Mouse (Mus musculus) CH12.LX (cell line): ENCODE measurements at regions not wholly inside any gene's neighbourhood (a gene's known extent, or its start where the extent isn't known, plus 50 kb on each side); places are given as distances from the start of the nearest gene placed in this dataset.

Experiments used
- DNase-seq: peaks from one replicate; pipeline ENCODE4 v3.0.0-alpha.2; 2013; ENCODE audit errors: extremely low read depth
- H3K27ac ChIP-seq: 2 replicates; pipeline ENCODE4 v1.5.1; 2012; ENCODE audit warnings: low read depth, mild to moderate bottlenecking, control low read depth, moderate library complexity; ENCODE audit not compliant: insufficient read depth
- H3K27me3 ChIP-seq: replicated peaks from 2 replicates; pipeline ENCODE3; 2012; ENCODE audit warnings: inconsistent platforms
- H3K36me3 ChIP-seq, 2 experiments: replicated peaks in 1 of 2; 2 replicates each; pipeline versions ENCODE3 to v1.6.1; 2012; ENCODE audit warnings: inconsistent platforms in 1 of 2, low read length in 1 of 2, mild to moderate bottlenecking in 1 of 2, mixed read lengths in 1 of 2, moderate library complexity in 1 of 2; ENCODE audit not compliant: control insufficient read depth in 1 of 2, insufficient read depth in 1 of 2
- H3K4me1 ChIP-seq, 2 experiments: 2 replicates each; pipeline ENCODE4 v1.6.1; 2012; ENCODE audit warnings: inconsistent platforms in 1 of 2, moderate library complexity in 1 of 2; ENCODE audit not compliant: insufficient read depth in 2 of 2, control insufficient read depth in 1 of 2
- H3K4me2 ChIP-seq: 2 replicates; pipeline ENCODE4 v1.6.1; 2012; ENCODE audit warnings: low read depth, mild to moderate bottlenecking, control low read depth; ENCODE audit not compliant: poor library complexity, insufficient read depth, severe bottlenecking
- H3K4me3 ChIP-seq, 3 experiments: fragments of 150-350 bp in 1 of 3; sonication (generic) in 1 of 3; replicated peaks in 1 of 3; 2 replicates each; pipeline versions ENCODE3 to v1.5.1; 2011 to 2012; ENCODE audit warnings: low read depth in 2 of 3, low read length in 2 of 3, mild to moderate bottlenecking in 2 of 3, moderate library complexity in 2 of 3, control low read depth in 1 of 3, improper control_type of control experiment in 1 of 3, inconsistent platforms in 1 of 3, mixed read lengths in 1 of 3; ENCODE audit not compliant: poor library complexity in 1 of 3
- H3K79me2 ChIP-seq: replicated peaks from 2 replicates; pipeline ENCODE4 v1.6.1; 2012; ENCODE audit warnings: mild to moderate bottlenecking, moderate library complexity; ENCODE audit not compliant: control insufficient read depth, poor library complexity, insufficient read depth, severe bottlenecking; ENCODE audit errors: extremely low read depth
- H3K9ac ChIP-seq: 2 replicates; pipeline ENCODE4 v1.6.1; 2012; ENCODE audit warnings: low read depth, mild to moderate bottlenecking, control low read depth, moderate library complexity; ENCODE audit not compliant: insufficient read depth
- H3K9me3 ChIP-seq: replicated peaks from 2 replicates; pipeline ENCODE3; 2012; ENCODE audit warnings: low read length, inconsistent platforms, mixed read lengths
- BHLHE40 ChIP-seq: IDR thresholded peaks from 2 replicates; pipeline ENCODE4 v1.6.1; 2011; ENCODE audit warnings: mild to moderate bottlenecking, low read depth, low read length, improper control_type of control experiment
- CHD1 ChIP-seq: IDR thresholded peaks from 2 replicates; pipeline ENCODE4 v1.6.1; 2012; ENCODE audit warnings: low read depth, low read length, improper control_type of control experiment, inconsistent platforms
- CHD2 ChIP-seq: IDR thresholded peaks from 2 replicates; pipeline ENCODE4 v1.6.1; 2011; ENCODE audit warnings: low read length, improper control_type of control experiment
- CTCF ChIP-seq, 2 experiments: IDR thresholded peaks in 1 of 2; conservative IDR thresholded peaks in 1 of 2; 2 replicates each; pipeline ENCODE4 v1.5.1; 2011 to 2012; ENCODE audit warnings: low read depth in 2 of 2, low read length in 2 of 2, improper control_type of control experiment in 1 of 2, inconsistent platforms in 1 of 2, mild to moderate bottlenecking in 1 of 2, moderate library complexity in 1 of 2
- E2F4 ChIP-seq: IDR thresholded peaks from 2 replicates; pipeline ENCODE4 v1.6.1; 2011; ENCODE audit warnings: low read depth, low read length, improper control_type of control experiment; ENCODE audit not compliant: insufficient replicate concordance
- ELF1 ChIP-seq: IDR thresholded peaks from 2 replicates; pipeline ENCODE4 v1.6.1; 2014; ENCODE audit warnings: low read depth, mild to moderate bottlenecking, inconsistent platforms, low read length, improper control_type of control experiment
- EP300 ChIP-seq: IDR thresholded peaks from 2 replicates; pipeline ENCODE4 v1.6.1; 2011; ENCODE audit warnings: low read length, improper control_type of control experiment
- ETS1 ChIP-seq: conservative IDR thresholded peaks from 2 replicates; pipeline ENCODE4 v1.6.1; 2012; ENCODE audit warnings: low read depth, mild to moderate bottlenecking, inconsistent platforms, low read length, improper control_type of control experiment, moderate library complexity
- GABPA ChIP-seq: IDR thresholded peaks from 2 replicates; pipeline ENCODE4 v1.6.1; 2012; ENCODE audit warnings: low read depth, low read length, improper control_type of control experiment, inconsistent platforms; ENCODE audit not compliant: insufficient replicate concordance
- HCFC1 ChIP-seq: IDR thresholded peaks from 2 replicates; pipeline ENCODE4 v1.6.1; 2012; ENCODE audit warnings: low read depth, mild to moderate bottlenecking, inconsistent platforms, low read length, improper control_type of control experiment
- IRF4 ChIP-seq: IDR thresholded peaks from 2 replicates; pipeline ENCODE4 v1.6.1; 2014; ENCODE audit warnings: low read depth, mild to moderate bottlenecking, inconsistent platforms, low read length, improper control_type of control experiment
- JUN ChIP-seq: IDR thresholded peaks from 2 replicates; pipeline ENCODE4 v1.6.1; 2011; ENCODE audit warnings: low read depth, mild to moderate bottlenecking, low read length, improper control_type of control experiment, moderate library complexity; ENCODE audit not compliant: insufficient read depth
- JUND ChIP-seq: conservative IDR thresholded peaks from 2 replicates; pipeline ENCODE4 v1.6.1; 2011; ENCODE audit warnings: low read depth, low read length, improper control_type of control experiment
- KAT2A ChIP-seq: IDR thresholded peaks from 2 replicates; pipeline ENCODE4 v1.6.1; 2012; ENCODE audit warnings: low read length, improper control_type of control experiment, inconsistent platforms; ENCODE audit not compliant: insufficient replicate concordance
- MAFK ChIP-seq: IDR thresholded peaks from 2 replicates; pipeline ENCODE4 v1.6.1; 2011; ENCODE audit warnings: low read length, improper control_type of control experiment; ENCODE audit not compliant: insufficient replicate concordance
- MAX ChIP-seq: IDR thresholded peaks from 2 replicates; pipeline ENCODE4 v1.6.1; 2011; ENCODE audit warnings: low read length, improper control_type of control experiment
- MAZ ChIP-seq: IDR thresholded peaks from 2 replicates; pipeline ENCODE4 v1.6.1; 2012; ENCODE audit warnings: low read depth, mild to moderate bottlenecking, inconsistent platforms, low read length, improper control_type of control experiment, moderate library complexity
- MEF2A ChIP-seq: IDR thresholded peaks from 2 replicates; pipeline ENCODE4 v1.6.1; 2014; ENCODE audit warnings: low read depth, mild to moderate bottlenecking, inconsistent platforms, low read length, improper control_type of control experiment, borderline replicate concordance
- MXI1 ChIP-seq: IDR thresholded peaks from 2 replicates; pipeline ENCODE4 v1.6.1; 2011; ENCODE audit warnings: mild to moderate bottlenecking, low read depth, low read length, improper control_type of control experiment
- MYC ChIP-seq: IDR thresholded peaks from 2 replicates; pipeline ENCODE4 v1.6.1; 2011; ENCODE audit warnings: low read depth, mild to moderate bottlenecking, improper control_type of control experiment, low read length
- NELFE ChIP-seq: IDR thresholded peaks from 2 replicates; pipeline ENCODE4 v1.6.1; 2011; ENCODE audit warnings: low read depth, low read length, improper control_type of control experiment
- NRF1 ChIP-seq: IDR thresholded peaks from 2 replicates; pipeline ENCODE4 v1.6.1; 2014; ENCODE audit warnings: low read depth, mild to moderate bottlenecking, inconsistent platforms, low read length, improper control_type of control experiment, moderate library complexity
- PAX5 ChIP-seq: IDR thresholded peaks from 2 replicates; pipeline ENCODE4 v1.6.1; 2012; ENCODE audit warnings: low read length, inconsistent platforms, mixed read lengths
- POLR2A ChIP-seq: IDR thresholded peaks from 2 replicates; pipeline ENCODE4 v1.6.1; 2011; ENCODE audit warnings: low read depth, mild to moderate bottlenecking, improper control_type of control experiment, low read length
- POLR2AphosphoS2 ChIP-seq: IDR thresholded peaks from 2 replicates; pipeline ENCODE4 v1.6.1; 2011; ENCODE audit warnings: low read depth, low read length, improper control_type of control experiment
- RAD21 ChIP-seq: IDR thresholded peaks from 2 replicates; pipeline ENCODE4 v1.6.1; 2011; ENCODE audit warnings: low read depth, mild to moderate bottlenecking, low read length, improper control_type of control experiment, moderate library complexity
- RCOR1 ChIP-seq: conservative IDR thresholded peaks from 2 replicates; pipeline ENCODE4 v1.6.1; 2012; ENCODE audit warnings: low read depth, mild to moderate bottlenecking, inconsistent platforms, low read length, improper control_type of control experiment
- SIN3A ChIP-seq: IDR thresholded peaks from 2 replicates; pipeline ENCODE4 v1.6.1; 2012; ENCODE audit warnings: low read length, improper control_type of control experiment, inconsistent platforms
- SMC3 ChIP-seq: IDR thresholded peaks from 2 replicates; pipeline ENCODE4 v1.6.1; 2011; ENCODE audit warnings: low read depth, low read length, improper control_type of control experiment
- TBP ChIP-seq: conservative IDR thresholded peaks from 2 replicates; pipeline ENCODE4 v1.6.1; 2011; ENCODE audit warnings: low read depth, low read length, improper control_type of control experiment
- TCF12 ChIP-seq: IDR thresholded peaks from 2 replicates; pipeline ENCODE4 v1.6.1; 2014; ENCODE audit warnings: low read depth, mild to moderate bottlenecking, inconsistent platforms, low read length, improper control_type of control experiment
- UBTF ChIP-seq: IDR thresholded peaks from 2 replicates; pipeline ENCODE4 v1.6.1; 2012; ENCODE audit warnings: low read depth, mild to moderate bottlenecking, inconsistent platforms, low read length, improper control_type of control experiment, moderate library complexity
- USF1 ChIP-seq: IDR thresholded peaks from 2 replicates; pipeline ENCODE4 v1.6.1; 2014; ENCODE audit warnings: low read depth, mild to moderate bottlenecking, inconsistent platforms, low read length, improper control_type of control experiment
- USF2 ChIP-seq: conservative IDR thresholded peaks from 2 replicates; pipeline ENCODE4 v1.6.1; 2011; ENCODE audit warnings: low read depth, low read length, improper control_type of control experiment
- ZC3H11A ChIP-seq: IDR thresholded peaks from 2 replicates; pipeline ENCODE4 v1.6.1; 2012; ENCODE audit warnings: low read depth, mild to moderate bottlenecking, inconsistent platforms, low read length, improper control_type of control experiment
- ZKSCAN1 ChIP-seq: IDR thresholded peaks from 2 replicates; pipeline ENCODE4 v1.6.1; 2012; ENCODE audit warnings: low read depth, inconsistent platforms, low read length, improper control_type of control experiment, borderline replicate concordance
- ZMIZ1 ChIP-seq: IDR thresholded peaks from 2 replicates; pipeline ENCODE4 v1.6.1; 2012; ENCODE audit warnings: low read depth, mild to moderate bottlenecking, inconsistent platforms, low read length, improper control_type of control experiment
- ZNF384 ChIP-seq: IDR thresholded peaks from 2 replicates; pipeline ENCODE4 v1.6.1; 2012; ENCODE audit warnings: low read depth, low read length, improper control_type of control experiment, inconsistent platforms
- dilution Hi-C: fragments of 300-500 bp; cut with MboI; formaldehyde crosslinking; loops from 2 replicates; pipeline ENCODE4 v1.14.3; 2020; ENCODE audit warnings: low sequenced_read_pairs; ENCODE audit not compliant: extremely low pct_unique_long_range_greater_than_20kb, extremely low pct_ligation_motif_present
- in situ Hi-C: fragments of 300-500 bp; cut with MboI; formaldehyde crosslinking; loops from 3 replicates; pipeline ENCODE4 v1.14.3; 2019; ENCODE audit warnings: low sequenced_read_pairs, low pct_ligation_motif_present, low pct_unique_long_range_greater_than_20kb, mixed read lengths

- H3K9ac ChIP-seq = peak overlapping the region; percentile 27; the same call in 1 of the 2 replicates
- DNase-seq = peak; percentile 89
- H3K79me2 ChIP-seq = no peaks in the 10 kb centered on the region
- TF ChIP-seq ZC3H11A = no peak
- 0 out of 4 replicates have a peak, but pooled peaks of 1 of the 2 experiments have one; percentile 2 for TF ChIP-seq CTCF (conservative IDR thresholded peaks at IDR 0.05 in 1 of 2, IDR thresholded peaks at IDR 0.05 in 1 of 2; ENCODE audit: low read depth in 2 of 2, low read length in 2 of 2)
- TF ChIP-seq MAX = peak; percentile 56; the same call in 1 of the 2 replicates
- no peak for TF ChIP-seq PAX5
- TF ChIP-seq TCF12 = peak; percentile 56; the same call in 1 of the 2 replicates
- peak; percentile 79 for TF ChIP-seq BHLHE40
- no peak for TF ChIP-seq HCFC1
- TF ChIP-seq KAT2A = no peak
- TF ChIP-seq NRF1 = no peak
- TF ChIP-seq POLR2A = peak; percentile 53
- peak; percentile 64; the same call in 1 of the 2 replicates for TF ChIP-seq SIN3A
- TF ChIP-seq GABPA = no peak
- no peak for TF ChIP-seq USF2
- no peak for TF ChIP-seq MYC
- no peak for TF ChIP-seq ZMIZ1
- no peak for TF ChIP-seq CHD1
- no peak for TF ChIP-seq ZKSCAN1
- TF ChIP-seq POLR2AphosphoS2 = no peak
- TF ChIP-seq ELF1 = peak; percentile 60
- TF ChIP-seq UBTF = no peak
- no peak for TF ChIP-seq RCOR1
- TF ChIP-seq MEF2A = peak; percentile 54; the same call in 1 of the 2 replicates
- TF ChIP-seq TBP = 0 out of 2 replicates have a peak, but pooled peaks have one; percentile 30
- no peak for TF ChIP-seq ZNF384
- no peak for TF ChIP-seq CHD2
- TF ChIP-seq E2F4 = no peak
- TF ChIP-seq RAD21 = no peak; the same call in none of the 2 replicates
- TF ChIP-seq SMC3 = peak; percentile 12; the same call in 1 of the 2 replicates
- TF ChIP-seq MXI1 = peak; percentile 66; the same call in 1 of the 2 replicates
- 0 out of 2 replicates have a peak, but pooled peaks have one; percentile 15 for TF ChIP-seq EP300
- TF ChIP-seq ETS1 = peak; percentile 38; the same call in 1 of the 2 replicates
- peak; percentile 57 for TF ChIP-seq NELFE
- no peak for TF ChIP-seq JUND
- peak; percentile 76; the same call in 1 of the 2 replicates for TF ChIP-seq MAZ
- TF ChIP-seq MAFK = no peak
- TF ChIP-seq IRF4 = 0 out of 2 replicates have a peak, but pooled peaks have one; percentile 30
- no peak for TF ChIP-seq USF1
- no peak for TF ChIP-seq JUN
- TF ChIP-seq, all 38 proteins: peak for 16
- dilution Hi-C loops (no loop called here), in situ Hi-C loops (no loop called here)
- Histone ChIP-seq H3K4me1 (peaks cover 20 to 66% of the 10 kb centered on the region in 2 experiments), H3K27ac (peak overlapping the region; percentile 100), H3K9me3 (peaks cover 3% of the 10 kb centered on the region), H3K36me3 (peaks cover 0 to 6% of the 10 kb centered on the region in 2 experiments), H3K27me3 (no peaks in the 10 kb centered on the region), H3K4me2 (peak overlapping the region; percentile 71), H3K4me3 (peak overlapping the region; percentile 16 to 40 (median 31))
Observed at GRCm38 (mm10) chr12:86824860-86825583, 59.6 kb downstream of the Irf2bpl start.
